Mouse (Mus musculus) layer of hippocampus, postnatal 25 days (tissue): ENCODE data around the gene Asic5. TPM values are rescaled to one million over a fixed set of nuclear protein-coding genes. Genes with fewer than 3 reads are reported as not detected.

Experiments used
- DNase-seq, 2 experiments: peaks; one replicate each; pipeline ENCODE4 v3.0.0; 2022; ENCODE audit warnings: mixed read lengths in 2 of 2, low spot score in 1 of 2; ENCODE audit errors: extremely low spot score in 1 of 2
- total RNA-seq, 2 experiments: library from RNA; stranded (reverse); gene quantifications; 2 replicates each; pipeline ENCODE4 v1.2.3; 2021

The Asic5 gene
- total RNA-seq, 2 experiments from 2014 or later, result not detected

DNA sequence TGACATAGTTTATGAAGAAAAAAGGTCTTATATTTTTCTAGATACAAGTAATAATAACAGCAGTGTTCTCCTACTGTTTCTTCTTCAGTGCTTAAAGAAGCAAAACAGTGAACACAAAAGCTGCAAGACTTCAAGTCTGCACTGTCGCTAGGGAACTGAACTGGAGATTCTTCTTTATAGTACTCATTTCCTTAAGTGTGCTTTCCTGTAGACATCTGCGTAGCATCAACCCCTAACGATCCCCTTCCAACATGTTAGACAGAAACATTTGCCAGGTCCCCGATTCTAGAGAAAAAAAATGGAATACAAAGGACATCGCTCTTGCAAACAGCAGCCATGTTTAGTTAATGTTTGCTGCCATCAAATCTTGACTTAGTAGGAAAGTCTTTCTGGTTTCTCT is 85.7 kb downstream of the Asic5 start:
- no peak for DNase-seq

Other genes starting within 250 kb of the Asic5 start
- gene Ctso, start 49.7 kb upstream of the Asic5 start, total RNA-seq, result 10 to 100 TPM; 16.8 to 19.8 TPM
- 10 to 100 TPM; 16.3 to 19.4 TPM for gene Tdo2, start 6.1 kb upstream of the Asic5 start, total RNA-seq
- 100 to 1,000 TPM; 108 to 116 TPM for gene Gucy1b1, start 92.4 kb downstream of the Asic5 start, total RNA-seq
- gene Gucy1a1, start 163.5 kb downstream of the Asic5 start, total RNA-seq, result 10 to 100 TPM; 17.1 to 17.3 TPM